Mouse (Mus musculus) thymus, postnatal 36 days (tissue): ENCODE measurements around the gene Fyn.

Experiments used
- DNase-seq, 2 experiments: peaks; one replicate each; pipeline ENCODE4 v3.0.0; 2022; ENCODE audit warnings: mixed read lengths in 2 of 2

The Fyn gene

DNA sequence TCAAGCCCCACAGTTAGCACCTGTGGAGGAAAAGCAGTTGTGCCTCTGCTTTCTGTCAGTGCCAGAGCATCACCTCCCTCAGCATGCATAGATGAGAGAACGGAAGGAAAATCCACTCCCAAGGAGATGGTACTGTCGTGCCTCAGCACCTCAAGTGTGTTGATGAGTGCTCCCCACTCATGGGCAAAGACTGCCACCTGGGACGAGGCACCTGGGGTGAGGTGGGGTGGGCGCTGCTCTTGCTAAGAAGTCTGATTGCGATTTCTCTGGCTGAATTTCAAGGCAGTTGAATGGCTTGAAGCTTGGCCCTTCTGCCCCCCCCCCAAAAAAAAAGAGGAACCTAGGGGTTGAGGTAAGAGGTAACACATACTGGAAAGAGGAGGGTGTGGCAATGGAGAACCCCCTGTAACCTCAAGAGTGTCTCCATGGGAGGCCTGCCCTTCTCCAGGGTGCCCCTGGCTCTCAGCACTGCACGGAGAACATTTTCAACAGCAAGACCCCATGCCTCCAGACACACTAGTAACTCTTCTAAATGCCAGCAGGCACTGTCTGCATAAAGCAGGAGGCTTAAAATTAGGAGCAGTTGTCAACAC lies 148.0 kb downstream of the Fyn start:
- DNase-seq = peak in 1 of 2 experiments; percentile 52

GRCm38 (mm10) chr10:39517375-39517774 lies 148.7 kb downstream of the Fyn start:
- no peak for DNase-seq

- DNase-seq = no peak
Observed at GRCm38 (mm10) chr10:39518232-39518631, 149.6 kb downstream of the Fyn start.

DNA sequence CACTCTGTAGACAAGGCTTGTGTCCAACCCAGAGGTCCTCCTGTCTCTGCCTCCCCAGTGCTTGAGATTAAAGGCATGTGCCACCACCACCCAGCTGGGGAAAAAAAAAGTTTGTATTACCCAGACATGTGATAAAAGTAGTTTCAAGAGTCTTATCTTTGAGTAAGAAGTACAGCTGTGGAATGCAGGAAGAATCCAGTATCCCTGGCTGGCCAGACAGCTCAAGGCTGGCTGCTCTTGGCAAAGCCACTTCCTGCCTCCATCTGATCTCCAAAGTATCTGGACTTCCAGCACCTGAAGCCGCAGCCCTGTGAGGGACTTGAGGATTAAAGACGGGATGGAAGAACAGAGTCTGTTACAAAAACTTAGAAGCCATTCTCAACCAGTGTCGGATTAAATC lies 150.2 kb downstream of the Fyn start:
- DNase-seq = no peak

DNA sequence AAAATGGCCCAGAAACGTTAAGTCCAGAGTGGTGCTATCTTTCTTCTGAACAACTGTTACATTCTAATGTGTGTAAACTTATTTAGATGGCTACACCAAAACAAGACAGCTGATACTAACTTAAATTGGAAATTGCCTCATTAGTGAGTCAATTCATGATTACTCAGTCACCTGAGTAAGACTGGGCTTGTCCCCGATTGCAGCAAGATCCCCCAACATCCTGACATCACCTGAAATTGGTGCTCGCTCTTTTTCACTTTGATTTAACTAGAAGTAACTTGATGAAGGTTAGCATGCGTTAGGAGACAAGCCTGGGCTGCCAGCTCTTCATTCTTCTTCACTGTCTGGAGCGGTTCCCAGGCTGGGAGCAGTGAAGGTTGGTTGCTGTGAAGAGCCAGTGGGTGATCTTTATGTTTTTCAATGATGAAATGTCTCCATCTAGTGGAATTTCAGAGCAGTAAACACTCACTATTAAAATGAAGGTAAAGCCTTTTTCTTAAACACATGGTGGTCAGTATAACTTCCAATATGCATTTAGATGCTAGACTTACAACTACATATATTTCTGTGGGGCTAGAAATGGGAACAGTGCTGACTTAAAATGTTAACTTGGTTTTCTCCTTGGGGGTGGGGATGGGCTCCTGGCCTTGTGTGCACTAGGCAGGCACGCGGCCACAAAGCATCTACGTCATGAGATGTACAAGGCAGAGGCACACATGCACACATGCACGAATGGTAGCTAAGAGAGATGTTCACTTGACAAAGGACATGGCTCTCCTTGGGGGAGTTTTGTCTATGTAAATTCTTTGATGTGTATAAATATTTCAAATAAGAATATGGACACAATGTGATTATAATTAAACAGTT lies 151.7 kb downstream of the Fyn start:
- DNase-seq = peak in 1 of 2 experiments; percentile 45

DNA sequence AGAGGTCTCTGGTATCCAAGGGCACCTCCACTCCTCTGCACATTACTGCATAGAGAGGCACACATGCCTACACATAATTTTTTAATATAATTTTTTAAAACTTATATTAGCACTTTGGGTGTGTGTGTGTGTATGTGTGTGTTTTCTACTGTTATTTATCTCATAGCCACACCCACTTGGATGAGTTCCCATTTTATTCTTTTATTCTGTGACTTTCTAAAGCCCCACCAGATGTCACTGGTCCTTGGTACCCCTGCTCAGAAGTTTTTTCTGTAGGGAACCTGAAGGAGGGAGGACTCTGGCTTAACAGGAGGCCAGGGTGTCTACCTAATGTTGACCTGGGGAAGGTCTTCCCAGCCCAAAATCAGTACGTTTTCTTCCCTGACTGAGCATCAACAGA lies 152.7 kb downstream of the Fyn start:
- DNase-seq = no peak

DNA sequence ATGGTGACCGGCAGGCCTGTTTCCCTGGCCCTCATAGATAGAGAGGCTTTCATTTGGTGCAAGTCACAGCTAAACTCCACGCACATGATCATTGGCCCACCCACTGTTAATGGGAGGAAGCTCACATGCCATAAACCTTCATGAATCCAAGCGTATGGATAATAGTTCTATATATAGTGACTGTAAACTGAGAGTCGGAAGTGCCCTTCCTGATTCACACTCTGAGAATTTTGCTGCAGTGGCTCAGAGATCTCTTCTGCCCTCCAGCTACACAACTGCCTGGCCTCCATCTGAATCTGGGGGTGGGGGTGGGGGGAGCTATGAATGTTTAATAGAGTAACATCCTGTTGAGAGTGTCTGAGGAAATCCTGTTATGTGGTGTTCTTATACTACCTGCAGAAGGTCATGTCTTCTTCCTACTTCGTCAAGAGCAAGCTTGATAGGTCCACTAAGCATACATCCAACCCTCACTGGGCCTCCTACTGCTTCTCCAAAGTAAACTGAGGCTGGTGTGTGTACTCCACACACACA lies 153.3 kb downstream of the Fyn start:
- DNase-seq = no peak

DNA sequence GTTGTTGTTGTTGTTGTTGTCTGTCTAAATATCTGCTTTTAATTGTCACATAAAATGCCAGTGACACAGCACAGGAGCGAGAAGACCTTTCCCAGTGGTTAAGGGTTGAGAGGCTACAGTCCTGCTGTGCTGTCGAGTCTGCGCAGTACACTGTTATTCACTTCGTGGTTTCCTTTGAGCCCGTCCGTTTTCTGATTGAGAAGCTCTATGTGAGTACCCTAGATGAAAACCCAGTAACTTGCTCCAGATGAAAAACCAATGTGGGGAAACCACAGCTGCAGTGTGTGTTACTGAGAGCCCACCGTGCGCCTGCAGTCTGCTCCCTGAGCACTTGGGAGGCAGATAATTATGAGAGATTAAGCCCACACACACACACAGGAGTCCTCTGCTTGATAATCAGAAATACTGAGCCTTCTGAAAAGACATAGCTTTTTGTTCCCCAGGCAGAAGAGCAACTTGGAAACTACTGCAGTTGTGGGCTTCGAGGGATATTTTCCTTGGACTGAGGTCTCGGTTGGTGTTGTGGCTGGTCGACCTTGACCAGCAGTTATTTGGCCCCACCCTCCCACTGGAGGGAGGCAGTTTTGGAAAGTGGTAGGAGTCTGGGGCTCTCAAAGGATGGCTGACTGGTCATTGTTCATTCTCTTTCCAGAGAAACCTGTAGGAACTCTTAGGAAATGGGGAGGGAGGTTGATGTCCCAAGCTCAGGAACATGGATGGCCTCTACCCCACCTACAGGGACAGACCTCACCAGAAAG lies 154.4 kb downstream of the Fyn start:
- no peak for DNase-seq

GRCm38 (mm10) chr10:39524355-39524754 lies 155.7 kb downstream of the Fyn start:
- DNase-seq = no peak

- no peak for DNase-seq
Observed at GRCm38 (mm10) chr10:39525431-39525830, 156.8 kb downstream of the Fyn start.

GRCm38 (mm10) chr10:39527113-39527512 lies 158.5 kb downstream of the Fyn start:
- no peak for DNase-seq

DNA sequence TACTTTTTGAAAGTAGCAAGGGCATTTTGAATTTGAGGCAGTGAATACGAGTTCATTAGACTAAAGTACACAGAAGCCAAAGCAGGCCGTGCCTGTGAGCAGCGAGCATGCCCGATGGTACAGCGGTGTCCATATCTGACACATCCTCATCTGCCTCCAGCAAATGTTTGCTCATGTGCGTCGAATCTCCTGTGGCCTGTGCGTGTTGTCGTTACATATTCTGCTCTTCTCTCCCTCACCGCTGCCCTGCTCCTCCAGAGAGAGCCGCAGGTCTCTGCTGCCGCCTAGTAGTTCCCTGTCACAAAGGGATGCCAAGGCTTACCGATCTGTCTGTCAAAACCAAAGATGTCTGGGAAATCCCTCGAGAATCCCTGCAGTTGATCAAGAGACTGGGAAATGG lies 160.5 kb downstream of the Fyn start:
- no peak for DNase-seq

DNA sequence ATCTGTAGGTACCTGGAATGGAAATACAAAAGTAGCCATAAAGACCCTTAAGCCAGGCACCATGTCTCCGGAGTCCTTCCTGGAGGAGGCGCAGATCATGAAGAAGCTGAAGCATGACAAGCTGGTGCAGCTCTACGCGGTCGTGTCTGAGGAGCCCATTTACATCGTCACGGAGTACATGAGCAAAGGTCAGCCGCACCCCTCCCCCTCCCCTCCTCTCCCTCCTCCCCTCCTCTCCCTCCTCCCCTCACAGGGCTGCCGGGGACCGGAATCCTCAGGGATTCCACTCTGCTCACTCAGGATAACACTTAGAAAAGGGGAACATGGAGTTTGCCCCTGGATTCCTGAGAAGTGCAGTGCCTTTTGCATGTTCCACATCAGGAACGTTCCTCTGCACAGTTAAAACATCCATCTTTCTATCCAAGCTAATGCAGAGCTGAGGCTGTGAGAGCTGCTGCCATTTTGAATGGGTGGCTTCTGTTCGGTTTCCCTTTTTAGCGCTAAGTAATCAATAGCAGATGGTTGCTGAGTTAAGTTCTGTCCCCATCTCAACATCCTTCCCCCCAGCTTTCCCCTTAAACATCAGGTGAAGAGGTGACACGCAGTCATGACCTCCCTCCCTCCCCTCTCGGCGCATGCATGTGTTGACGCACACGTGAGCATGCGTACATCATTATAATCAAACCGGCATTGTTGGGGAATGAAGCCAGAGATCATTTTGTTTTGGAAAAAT lies 163.5 kb downstream of the Fyn start:
- DNase-seq = no peak

- no peak for DNase-seq
Observed at GRCm38 (mm10) chr10:39532823-39533222, 164.2 kb downstream of the Fyn start.

- DNase-seq = no peak
Observed at GRCm38 (mm10) chr10:39534324-39535026, 165.8 kb downstream of the Fyn start.

DNA sequence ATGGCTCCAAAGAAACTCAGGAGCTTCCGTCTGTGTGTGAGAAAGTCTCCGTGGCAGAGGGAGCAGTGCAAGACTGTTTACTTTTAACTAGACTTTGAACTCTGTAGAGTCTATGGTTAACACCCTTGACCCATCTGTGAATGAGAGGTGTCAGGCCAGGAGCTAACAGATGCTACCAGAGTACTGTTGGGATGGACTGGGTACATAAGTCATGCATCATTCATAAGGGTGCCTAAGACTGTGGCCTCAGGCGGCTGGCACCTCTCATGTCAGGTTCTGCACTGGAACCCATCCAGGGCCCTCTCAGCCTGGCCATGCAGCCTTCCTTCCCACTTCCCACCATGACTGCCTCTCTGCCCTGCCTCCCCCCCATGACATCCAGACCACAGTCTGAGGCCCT lies 166.7 kb downstream of the Fyn start:
- DNase-seq = no peak

DNA sequence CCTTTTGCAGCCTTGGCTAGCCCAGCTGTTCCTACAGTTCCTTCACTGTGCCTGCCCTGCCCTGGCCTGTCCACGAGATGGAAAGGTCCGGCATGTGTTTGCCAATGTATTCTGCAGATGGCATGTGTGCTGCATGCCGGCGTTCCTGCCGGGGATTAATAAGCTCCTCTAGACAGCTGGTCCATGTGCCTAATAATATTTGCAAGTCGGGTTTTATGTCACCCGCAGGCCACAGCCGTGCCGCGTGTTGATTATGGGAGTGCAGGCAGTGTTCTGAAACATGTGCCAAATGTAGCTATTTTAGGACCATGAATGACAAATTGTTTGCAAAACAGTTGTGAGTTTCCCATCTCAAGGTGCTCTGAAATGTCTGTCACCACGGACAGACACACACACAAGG lies 167.6 kb downstream of the Fyn start:
- DNase-seq = no peak

GRCm38 (mm10) chr10:39540012-39540647 lies 171.5 kb downstream of the Fyn start:
- DNase-seq = no peak

DNA sequence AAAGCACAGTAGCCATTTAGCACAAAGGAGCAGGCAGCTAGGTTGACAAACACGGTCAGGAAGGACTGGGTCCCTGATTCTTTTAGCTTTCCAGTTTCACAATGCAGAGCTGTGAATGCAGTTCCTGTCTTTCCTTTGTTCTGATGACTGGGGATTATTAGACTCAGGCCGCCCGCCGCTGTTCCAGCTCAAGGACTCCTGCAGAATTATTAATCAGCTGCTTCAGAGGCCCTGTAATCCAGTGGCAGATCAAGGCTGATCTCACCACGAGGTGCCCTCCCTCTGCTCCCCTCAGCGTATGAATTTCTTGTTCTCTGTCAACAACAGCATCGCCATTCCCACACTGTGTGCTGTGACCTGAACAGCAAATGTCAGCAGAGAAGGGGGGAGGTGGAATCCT lies 172.3 kb downstream of the Fyn start:
- no peak for DNase-seq

- no peak for DNase-seq
Observed at GRCm38 (mm10) chr10:39541451-39541874, 172.8 kb downstream of the Fyn start.

DNA sequence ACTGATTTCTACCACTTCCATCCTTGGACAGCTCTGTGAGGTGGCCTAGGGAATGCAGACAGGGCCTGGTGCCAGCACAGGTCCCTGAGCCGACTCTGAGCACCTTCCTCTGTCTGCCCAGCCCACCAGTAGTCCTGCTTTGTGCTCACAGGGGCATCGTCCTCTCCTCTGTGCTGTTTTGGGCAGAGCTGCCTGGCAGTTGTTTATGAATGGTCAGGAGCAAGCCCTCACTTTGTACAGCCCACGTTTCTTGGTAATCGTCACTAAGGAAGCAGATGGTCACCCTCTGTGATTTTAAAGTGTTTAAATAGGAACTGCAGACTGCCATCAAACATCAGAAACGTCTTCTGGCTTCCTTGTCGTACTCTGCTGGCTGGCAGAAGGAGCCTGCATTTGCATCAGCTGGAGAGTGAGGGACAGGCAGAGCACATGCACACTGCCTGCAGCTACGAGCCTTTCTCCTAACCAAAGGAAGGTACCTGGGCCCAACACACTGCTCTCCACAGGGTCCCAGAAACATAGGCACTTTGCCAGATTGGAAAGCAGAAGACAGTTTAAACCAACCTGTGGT lies 173.4 kb downstream of the Fyn start:
- DNase-seq = no peak
